Mouse (Mus musculus): ENCODE data around the gene Isoc2a.

The Isoc2a gene

DNA sequence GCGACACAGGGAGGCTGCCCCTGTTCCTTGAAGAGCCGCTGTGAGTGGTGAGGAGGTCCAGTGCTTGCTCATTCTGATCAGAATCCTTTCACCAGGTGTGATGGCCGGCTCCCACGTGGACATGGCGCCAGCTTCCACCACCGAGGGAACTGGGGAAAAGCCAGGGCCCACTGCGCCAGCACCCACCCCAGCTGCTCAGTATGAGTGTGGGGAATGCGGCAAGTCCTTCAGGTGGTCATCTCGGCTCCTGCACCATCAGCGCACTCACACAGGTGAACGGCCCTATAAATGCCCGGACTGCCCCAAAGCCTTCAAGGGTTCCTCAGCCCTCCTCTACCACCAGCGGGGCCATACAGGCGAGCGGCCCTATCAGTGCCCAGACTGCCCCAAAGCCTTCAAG lies 41.7 kb downstream of the Isoc2a start:
- DNase-seq (ENCODE audit: low spot score in 2 of 2): peak in 1 of 2 experiments; percentile 65

DNA sequence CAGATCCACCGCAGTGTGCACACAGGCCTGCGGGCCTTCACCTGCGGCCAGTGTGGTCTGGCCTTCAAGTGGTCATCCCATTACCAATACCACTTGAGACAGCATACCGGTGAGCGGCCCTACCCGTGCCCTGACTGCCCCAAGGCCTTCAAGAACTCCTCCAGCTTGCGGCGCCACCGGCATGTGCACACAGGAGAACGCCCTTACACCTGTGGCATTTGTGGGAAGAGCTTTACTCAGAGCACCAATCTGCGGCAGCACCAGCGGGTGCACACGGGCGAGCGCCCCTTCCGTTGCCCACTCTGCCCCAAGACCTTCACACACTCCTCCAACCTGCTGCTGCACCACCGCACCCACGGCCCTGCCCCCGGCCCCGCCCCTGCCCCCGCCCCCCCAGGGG lies 42.1 kb downstream of the Isoc2a start:
- no peak for DNase-seq (ENCODE audit: low spot score in 2 of 2)

DNA sequence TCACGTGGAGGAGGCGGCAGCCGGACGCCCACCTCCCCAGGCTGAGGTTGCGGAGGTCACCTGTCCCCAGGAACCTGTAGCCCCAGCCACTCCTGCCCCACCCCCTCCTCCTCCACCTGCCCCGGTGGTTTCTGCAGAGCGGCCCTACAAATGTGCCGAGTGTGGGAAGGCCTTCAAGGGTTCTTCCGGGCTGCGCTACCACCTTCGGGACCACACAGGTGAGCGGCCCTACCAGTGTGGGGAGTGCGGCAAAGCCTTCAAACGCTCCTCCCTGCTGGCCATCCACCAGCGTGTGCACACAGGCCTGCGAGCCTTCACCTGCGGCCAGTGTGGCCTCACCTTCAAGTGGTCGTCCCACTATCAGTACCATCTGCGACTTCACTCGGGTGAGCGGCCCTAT lies 43.0 kb downstream of the Isoc2a start:
- no peak for DNase-seq (ENCODE audit: low spot score in 2 of 2)

DNA sequence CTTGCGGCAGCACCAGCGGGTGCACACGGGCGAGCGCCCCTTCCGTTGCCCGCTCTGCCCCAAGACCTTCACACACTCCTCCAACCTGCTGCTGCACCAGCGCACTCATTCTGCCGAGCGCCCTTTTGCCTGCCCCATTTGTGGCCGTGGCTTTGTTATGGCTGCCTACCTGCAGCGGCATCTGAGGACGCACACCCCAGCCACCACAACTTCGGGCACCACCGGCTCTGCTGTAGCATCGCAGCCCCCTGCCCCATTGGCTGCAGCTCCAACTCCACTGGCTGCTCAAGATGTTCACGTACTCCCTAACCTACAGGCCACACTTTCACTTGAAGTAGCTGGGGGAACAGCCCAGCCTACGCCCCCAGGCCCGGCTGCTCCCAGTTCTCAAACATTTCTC lies 43.5 kb downstream of the Isoc2a start:
- DNase-seq (ENCODE audit: low spot score in 2 of 2): peak in 1 of 2 experiments; percentile 60

DNA sequence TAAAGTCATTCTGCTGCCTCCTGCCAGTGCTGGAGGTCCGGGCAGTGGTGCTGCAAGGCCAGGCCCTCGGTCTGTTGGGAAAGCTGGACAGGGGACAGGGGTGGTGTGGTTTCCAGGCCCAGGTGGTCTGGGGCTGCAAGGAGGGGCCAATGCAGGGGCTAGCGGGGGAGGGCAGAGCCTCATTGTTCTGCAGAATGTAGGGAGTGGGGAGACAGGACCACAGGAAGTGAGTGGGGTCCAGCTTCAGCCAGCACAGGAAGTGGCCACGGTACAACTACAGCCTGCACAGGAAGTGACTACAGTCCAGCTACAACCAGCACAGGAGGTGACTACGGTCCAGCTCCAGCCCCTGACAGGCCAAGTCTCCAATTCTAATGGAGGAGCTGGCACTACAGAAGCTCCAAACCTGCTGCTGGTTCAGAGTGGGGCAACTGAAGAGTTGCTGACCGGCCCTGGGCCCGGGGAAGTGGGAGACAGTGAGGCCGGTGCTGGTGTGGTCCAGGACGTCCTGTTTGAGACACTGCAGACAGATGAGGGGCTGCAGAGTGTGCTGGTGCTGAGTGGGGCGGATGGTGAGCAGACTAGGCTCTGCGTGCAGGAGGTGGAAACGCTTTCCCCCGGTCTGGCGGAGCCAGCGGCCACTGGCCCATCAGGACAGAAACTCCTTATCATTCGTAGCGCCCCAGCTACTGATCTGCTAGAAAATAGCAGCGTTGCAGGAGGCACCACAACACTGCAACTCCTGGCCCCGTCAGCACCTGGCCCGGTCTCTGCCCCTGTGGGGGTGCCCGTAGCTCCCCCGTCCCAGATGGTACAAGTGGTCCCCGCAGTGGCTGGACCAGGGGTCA lies 44.2 kb downstream of the Isoc2a start:
- DNase-seq (ENCODE audit: low spot score in 2 of 2): peak in 1 of 2 experiments; percentile 65

DNA sequence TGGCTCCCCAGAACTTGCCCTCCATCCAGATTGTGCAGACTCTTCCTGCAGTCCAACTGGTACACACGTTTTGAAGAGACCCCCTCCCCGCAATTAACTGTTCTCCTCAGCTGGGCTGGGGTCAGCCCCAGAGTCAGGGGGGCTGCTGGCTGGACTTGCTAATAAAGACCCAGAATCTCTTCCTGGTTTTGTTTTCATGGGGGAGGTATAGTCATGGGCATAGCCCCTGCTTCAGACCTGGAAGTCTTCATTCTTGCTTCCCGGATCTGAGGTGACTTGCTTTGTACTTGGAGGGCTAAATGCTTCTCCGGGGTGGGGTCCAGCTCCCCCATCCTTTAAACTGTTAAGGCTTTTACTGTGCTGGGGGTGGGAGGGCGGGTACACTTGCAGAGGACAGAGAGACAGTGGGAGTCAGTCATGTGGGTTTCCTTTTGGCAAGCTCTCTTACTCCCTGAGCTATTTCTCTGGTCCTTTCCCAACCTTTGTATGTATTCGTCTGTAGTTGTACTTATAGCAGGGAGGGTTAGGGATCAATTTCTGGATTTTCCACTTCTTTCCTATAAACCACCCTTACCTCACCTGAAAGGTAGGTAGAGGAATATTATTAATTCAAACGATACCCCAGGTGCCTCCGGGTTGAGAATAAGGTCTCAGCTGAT lies 45.0 kb downstream of the Isoc2a start, which contains the start of gene Nat14:
Nat14 (plus strand) TSS at position 205 of the 659 bp plus-strand sequence.
- DNase-seq (ENCODE audit: low spot score in 2 of 2): no peak

DNA sequence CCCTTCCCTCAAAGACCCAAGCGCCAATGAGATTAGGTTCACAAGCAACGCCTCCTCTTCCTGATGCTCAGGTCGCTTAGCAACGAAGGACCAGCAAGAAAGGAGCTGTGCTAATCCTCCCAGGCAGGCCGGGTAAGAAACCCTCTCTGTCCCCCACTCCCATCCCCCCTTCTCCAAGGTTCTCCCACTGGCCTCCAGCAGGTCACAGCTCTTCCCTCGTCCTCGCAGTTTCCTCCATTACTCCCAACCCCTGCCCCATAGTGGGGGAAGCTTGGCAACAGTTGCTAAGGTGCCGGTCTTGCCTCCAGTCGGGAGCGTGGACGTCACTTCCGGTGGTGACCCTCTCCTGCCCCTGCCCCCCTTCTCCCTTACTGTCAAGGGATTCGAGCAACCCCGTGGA lies 45.6 kb downstream of the Isoc2a start:
- peak in 1 of 2 experiments; percentile 61 for DNase-seq (ENCODE audit: low spot score in 2 of 2)

DNA sequence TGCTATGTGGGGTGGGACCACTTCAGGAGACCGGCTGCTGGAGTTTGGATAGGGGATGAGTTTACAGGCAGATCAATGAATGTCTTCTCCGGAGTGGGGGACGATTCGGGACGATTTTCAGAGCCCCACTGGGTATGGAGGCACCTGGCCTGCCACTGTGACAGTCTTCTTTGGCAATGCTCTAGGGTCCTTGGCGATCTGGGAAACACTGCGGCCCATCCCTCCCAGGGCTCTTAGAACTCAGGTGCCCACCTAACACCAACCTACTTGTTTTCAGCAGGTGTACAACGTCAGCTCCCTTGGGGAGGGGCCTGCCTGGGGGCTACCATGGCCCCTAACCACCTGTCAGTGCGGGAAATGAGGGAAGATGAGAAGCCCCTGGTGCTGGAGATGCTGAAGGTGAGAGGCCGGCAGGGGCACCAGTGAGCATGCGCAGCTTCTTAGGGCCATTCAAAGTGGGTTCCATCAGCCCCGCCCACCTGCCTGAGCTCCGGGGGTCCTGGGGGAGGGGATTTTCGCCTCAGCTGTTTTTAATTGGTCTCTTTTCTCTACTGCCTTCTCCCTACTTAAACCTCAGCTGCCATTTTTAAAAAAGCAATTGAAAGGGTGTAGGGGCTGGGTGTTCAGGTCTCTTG lies 46.1 kb downstream of the Isoc2a start:
- no peak for DNase-seq (ENCODE audit: low spot score in 2 of 2)

DNA sequence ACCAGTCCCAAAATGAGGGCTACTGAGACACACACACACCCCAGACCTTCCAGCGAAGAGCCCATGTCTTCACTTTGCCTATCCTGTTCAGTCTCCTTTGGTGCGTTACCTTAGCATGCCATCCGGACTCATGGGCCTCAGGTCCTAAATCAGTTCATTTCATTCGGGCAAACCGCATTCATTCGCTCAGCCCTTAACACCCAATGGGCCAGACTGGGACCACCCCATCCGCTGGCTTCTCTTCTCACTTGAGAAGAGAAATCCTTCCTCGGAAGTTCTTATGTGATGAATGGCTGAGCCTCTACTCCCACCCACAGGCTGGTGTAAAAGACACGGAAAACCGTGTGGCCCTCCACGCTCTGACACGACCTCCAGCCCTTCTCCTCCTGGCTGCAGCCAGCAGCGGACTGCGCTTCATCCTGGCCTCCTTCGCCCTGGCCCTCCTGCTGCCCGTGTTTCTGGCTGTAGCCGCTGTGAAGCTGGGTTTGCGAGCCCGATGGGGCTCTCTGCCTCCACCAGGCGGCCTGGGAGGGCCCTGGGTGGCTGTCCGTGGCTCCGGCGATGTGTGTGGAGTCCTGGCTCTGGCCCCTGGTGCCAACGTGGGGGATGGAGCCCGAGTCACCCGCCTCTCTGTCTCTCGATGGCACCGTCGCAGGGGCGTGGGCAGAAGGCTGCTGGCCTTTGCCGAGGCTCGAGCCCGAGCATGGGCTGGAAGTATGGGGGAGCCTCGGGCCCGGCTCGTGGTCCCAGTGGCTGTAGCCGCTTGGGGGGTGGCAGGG lies 46.8 kb downstream of the Isoc2a start:
- no peak for DNase-seq (ENCODE audit: low spot score in 2 of 2)

DNA sequence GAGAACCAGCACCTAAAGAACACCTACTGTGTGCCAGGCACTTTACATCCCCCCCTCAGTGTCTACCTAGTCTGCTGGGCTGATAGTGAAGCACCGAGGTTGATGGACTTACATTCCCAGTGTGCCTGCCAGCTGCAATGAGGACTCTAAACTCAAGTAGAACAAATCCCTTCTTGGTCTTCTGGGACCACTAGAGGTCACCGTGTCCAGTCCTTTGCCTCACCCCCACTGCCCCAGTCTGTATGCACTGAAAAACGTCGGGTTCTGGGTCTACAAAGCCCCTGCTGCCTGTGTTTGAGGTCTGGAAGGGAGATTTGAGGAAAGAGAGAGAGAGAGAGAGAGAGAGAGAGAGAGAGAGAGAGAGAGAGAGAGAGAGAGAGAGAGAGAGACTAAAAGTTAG lies 47.5 kb downstream of the Isoc2a start:
- DNase-seq (ENCODE audit: low spot score in 2 of 2): no peak

DNA sequence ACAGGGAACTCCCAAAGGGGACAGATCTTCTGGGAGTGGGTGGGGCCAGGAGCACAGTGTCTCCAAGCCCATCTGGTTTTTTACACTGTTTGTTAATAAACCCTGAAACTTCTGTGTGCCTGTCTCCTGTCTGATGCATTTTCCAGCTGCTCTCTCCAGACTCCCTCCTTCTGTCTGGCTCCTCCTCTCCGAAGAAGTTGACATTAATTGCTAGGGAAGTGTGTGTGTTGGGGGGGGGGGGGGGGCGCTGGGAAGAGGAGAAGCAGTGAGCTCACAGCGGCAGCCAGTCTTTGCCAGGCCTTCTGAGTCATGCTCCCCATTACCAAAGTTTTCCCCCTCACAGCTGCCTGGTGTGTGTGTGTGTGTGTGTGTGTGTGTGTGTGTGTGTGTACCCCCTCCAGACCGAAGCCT lies 47.9 kb downstream of the Isoc2a start:
- DNase-seq (ENCODE audit: low spot score in 2 of 2): no peak

DNA sequence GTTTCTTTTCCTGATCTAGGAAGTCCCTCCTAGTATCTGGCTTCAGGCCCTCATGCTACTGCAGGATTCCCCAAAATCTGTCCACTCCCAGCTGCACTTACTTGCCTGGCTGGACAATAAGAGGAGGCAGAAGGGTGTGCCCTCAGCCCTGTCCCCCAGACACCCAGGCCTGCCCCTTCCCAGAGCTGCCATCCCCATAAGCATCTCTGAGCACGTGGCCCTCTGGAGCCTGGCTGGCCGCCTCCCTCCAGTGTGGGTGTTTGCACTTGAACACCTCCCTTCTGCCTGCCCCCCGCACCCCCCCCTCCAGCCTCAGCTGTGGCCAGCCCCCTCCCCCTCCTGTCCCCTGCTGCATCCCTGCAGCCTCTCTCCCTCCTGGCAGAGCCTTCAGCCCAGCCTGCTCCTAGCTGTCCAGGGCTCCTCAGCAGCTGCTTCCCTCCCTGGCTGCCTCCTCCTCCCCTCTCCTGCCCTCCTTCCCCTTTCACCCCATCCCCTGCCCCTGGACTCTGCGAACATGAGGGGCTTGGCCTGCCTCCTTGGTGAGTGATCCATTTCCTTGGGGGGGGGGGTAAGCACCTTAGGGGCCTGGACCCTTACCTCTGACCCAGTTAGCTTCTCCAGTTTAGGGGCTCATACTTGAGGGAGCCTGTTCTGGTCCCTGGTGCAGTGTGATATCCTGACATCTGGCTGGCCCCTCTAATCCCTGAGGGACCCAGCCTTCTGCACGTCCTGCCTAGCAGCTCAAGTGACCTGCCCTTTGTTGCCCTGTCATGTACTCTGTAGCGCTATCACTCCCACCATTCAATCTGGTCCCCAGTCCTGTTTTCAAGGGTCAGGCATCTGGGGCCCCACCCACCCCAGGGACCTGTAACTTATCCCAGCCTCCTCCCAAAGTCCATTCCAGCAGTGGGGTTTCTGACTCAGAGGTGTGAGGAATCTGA lies 48.8 kb downstream of the Isoc2a start, which contains the start of gene Ssc5d:
Ssc5d (plus strand) TSS at position 345 of the 941 bp plus-strand sequence.
- DNase-seq (ENCODE audit: low spot score in 2 of 2): peak in 1 of 2 experiments; percentile 59

DNA sequence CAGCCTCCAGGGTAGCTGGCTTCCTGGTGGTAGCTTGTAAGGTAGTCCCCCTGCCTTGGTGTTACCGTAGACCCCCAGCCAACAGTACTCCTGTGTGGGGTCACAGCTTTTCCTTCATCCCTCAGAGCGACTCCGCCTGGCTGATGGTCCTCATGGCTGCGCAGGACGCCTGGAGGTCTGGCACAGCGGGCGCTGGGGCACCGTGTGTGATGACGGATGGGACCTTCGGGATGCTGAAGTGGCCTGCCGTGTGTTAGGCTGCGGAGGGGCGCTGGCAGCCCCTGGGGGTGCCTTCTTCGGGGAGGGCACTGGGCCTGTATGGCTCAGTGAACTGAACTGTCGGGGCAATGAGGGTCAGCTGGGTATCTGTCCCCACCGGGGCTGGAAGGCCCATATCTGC lies 49.9 kb downstream of the Isoc2a start:
- no peak for DNase-seq (ENCODE audit: low spot score in 2 of 2)

DNA sequence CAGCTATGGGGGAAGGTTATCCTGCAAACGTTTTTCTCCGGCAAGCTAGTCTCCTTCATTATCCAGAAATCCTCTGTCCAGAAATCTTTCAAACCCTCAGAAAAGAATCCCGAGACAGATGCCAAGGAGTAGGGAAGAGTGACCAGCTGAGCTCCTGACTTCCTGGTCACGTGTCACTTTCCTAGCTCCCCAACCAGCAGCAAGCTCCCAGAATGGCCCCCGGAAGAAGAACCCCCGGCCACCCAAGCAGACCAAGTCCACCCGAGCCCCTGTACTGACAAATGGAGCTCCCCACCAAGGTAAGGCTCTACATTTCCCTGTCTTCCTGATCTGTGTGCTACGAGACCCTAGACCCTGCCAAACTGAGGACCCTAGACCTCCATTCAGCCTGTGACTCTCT lies 50.8 kb downstream of the Isoc2a start:
- no peak for DNase-seq (ENCODE audit: low spot score in 2 of 2)

DNA sequence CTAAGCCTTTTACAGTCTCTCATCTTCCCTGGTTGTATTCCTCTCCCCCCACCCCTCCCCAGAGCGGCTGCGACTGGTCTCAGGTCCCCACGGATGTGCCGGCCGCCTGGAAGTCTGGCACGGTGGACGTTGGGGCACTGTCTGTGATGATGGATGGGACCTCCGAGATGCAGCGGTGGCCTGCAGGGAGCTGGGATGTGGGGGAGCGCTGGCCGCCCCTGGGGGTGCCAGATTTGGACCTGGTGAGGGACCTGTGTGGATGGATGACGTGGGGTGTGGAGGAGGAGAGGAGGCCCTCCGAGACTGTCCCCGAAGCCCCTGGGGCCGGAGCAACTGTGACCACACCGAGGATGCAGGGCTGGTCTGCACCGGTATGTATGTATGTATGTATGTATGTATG lies 51.4 kb downstream of the Isoc2a start:
- DNase-seq (ENCODE audit: low spot score in 2 of 2): peak in 1 of 2 experiments; percentile 58

DNA sequence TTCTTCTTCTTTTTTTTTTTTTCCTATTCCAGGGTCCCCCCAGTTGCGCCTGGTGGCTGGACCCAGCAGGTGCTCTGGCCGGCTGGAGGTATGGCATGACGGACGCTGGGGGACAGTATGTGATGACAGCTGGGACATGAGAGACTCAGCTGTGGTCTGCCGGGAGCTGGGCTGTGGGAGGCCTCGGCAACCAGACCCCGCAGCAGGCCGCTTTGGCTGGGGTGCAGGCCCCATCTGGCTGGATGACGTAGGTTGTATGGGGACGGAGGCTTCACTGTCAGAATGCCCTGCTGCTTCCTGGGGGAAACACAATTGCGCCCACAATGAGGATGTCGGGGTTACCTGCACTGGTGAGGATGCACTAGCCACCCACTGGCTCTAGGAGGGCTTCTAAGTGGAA lies 56.1 kb downstream of the Isoc2a start:
- no peak for DNase-seq (ENCODE audit: low spot score in 2 of 2)

DNA sequence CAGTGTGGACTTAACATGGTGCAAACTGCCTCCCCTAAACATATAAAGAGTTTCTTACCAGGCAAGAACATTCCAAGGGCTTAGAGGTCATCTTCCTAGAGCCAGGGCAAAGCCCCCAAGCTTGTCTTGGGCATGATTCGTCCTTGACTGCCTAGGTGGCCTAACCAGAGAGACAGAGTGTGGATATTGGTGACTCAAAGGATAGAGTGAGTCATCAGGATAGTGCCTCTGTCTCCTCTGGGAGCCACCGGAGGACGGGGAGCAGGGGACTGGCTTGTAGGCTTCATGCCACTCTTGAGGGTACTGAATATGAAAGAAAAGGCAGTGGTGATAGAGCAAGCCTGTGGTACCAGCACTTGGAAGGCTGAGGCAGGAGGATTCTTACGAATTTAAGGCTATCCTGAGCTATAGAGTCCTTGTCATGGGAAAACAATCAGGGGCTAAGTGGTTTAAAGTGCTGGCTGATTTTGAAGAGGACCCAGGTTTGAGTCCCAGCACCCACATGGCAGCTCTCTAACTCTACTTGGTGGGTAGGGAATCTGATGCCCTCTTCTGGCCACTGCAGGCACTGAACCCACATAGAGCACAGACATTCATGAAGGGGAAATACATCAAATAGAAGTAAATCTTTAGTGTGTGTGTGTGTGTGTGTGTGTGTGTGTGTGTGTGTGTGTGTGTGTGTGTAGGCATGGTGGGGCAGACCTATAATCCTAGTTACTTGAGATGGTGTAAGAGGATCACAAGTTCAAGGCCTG lies 57.4 kb downstream of the Isoc2a start:
- DNase-seq (ENCODE audit: low spot score in 2 of 2): no peak

DNA sequence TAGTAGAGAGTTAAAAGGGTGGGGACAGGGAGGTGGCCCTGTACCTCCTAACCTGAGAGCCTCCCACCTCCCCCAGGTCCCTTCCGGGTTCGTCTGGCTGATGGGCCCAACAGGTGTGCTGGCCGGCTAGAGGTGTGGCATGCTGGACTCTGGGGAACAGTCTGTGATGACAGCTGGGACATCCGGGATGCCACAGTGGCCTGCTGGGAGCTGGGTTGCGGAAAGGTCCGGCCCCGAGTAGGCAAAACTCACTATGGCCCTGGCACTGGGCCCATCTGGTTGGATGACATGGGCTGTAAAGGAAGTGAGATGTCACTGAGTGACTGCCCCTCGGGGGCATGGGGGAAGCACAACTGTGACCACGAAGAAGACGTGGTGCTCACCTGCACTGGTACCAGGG lies 59.9 kb downstream of the Isoc2a start:
- DNase-seq (ENCODE audit: low spot score in 2 of 2): peak in 1 of 2 experiments; percentile 60

DNA sequence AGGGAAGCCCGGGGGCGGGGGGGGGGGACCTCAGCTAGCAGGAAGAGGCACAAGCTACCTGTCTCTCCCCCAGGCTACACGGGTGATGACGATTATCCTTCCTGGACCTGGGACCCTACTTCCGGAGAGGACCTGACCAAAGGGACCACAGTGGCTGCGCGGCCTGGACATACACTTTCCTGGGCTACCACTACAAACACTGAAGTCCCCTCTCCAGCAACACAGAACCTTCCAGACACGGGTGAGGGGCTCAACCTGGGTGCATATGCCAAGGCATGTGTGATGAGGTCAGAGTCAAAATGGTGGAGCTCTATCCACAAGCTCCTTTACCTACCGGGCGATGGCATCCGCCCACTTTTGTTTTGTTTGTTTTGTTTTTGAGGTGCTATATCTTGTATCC lies 60.4 kb downstream of the Isoc2a start:
- DNase-seq (ENCODE audit: low spot score in 2 of 2): peak in 1 of 2 experiments; percentile 61

DNA sequence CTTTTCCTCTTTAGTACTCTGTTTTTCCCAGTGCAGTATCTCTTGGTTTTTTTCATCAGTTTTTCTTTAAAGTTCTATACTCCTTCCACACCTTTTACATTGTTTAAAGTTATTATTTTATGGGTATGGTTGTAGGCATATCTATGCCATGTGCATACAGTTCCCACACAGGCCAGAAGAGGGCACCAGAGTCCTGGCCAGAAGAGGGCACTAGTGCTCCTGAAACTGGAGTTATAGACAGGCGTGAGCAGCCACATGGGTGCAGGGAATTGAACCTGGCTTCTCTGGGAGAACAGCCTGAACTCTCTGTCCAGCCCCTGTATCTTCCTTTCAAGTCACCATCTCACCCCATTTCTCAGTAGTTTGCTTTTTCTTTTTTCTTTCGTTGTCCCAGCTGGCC lies 61.5 kb downstream of the Isoc2a start:
- peak; percentile 77 to 91 for DNase-seq (ENCODE audit: low spot score in 2 of 2)
